Mouse (Mus musculus): ENCODE measurements at regions not wholly inside any gene's neighbourhood (a gene's known extent, or its start where the extent isn't known, plus 50 kb on each side); places are given as distances from the start of the nearest gene placed in this dataset.

DNA sequence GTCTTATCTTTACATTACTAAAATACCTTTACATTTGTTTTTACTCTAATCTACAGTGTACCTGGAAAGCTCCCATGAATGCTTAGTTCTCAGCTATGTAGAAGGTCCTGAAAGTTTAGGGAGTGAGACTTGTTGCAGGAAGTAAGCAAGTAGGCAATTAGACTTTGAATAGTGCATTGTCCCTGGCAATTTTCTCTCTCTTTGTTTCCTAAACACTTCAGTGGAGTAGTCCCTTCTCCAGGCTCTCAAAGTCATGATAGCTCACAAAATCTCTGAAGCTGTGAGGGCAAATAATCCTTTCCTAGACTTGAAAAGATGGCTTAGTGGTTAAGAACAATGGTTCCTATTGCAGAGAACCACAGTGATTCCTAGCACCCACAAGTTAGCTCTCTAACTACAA is 495.2 kb upstream of the 1700015G11Rik start:
- H3K9me3 ChIP-seq (ENCODE audit: control insufficient read depth, low read length), result no peaks in the 10 kb centered on the region
- no peaks in the 10 kb centered on the region for H3K36me3 ChIP-seq (ENCODE audit: control insufficient read depth, insufficient read depth, low read length)
- H3K4me2 ChIP-seq (ENCODE audit: low read depth, low read length, severe bottlenecking), result no peak overlapping the region
- H3K4me3 ChIP-seq (ENCODE audit: low read depth, low read length), result no peak overlapping the region
- no peak overlapping the region for H3K27ac ChIP-seq (ENCODE audit: low read depth, low read length)
- ATAC-seq (replicated peaks; ENCODE audit: low FRiP score) (no peak), DNase-seq (ENCODE audit: low spot score) (no peak)
- no peaks in the 10 kb centered on the region for H3K27me3 ChIP-seq (ENCODE audit: control insufficient read depth, insufficient read depth, low read length)
- H3K9ac ChIP-seq (ENCODE audit: low read length), result no peak overlapping the region
- H3K4me1 ChIP-seq (replicated peaks; ENCODE audit: control insufficient read depth, insufficient read depth, low read length), result no peaks in the 10 kb centered on the region

GRCm38 (mm10) chr7:52507988-52508387 is 492.5 kb upstream of the 1700015G11Rik start:
- no peaks in the 10 kb centered on the region for H3K27me3 ChIP-seq (ENCODE audit: control insufficient read depth, insufficient read depth, low read length)
- no peak overlapping the region for H3K4me2 ChIP-seq (ENCODE audit: low read depth, low read length, severe bottlenecking)
- no peak overlapping the region for H3K27ac ChIP-seq (ENCODE audit: low read depth, low read length)
- H3K36me3 ChIP-seq (ENCODE audit: control insufficient read depth, insufficient read depth, low read length), result no peaks in the 10 kb centered on the region
- 79% methylated on average over 1 of the region's 1 CpGs for WGBS
- H3K9me3 ChIP-seq (ENCODE audit: control insufficient read depth, low read length), result no peaks in the 10 kb centered on the region
- no peak for DNase-seq (ENCODE audit: low spot score)
- H3K9ac ChIP-seq (ENCODE audit: low read length), result no peak overlapping the region
- ATAC-seq (replicated peaks; ENCODE audit: low FRiP score), result no peak
- H3K4me1 ChIP-seq (replicated peaks; ENCODE audit: control insufficient read depth, insufficient read depth, low read length), result no peaks in the 10 kb centered on the region
- no peak overlapping the region for H3K4me3 ChIP-seq (ENCODE audit: low read depth, low read length)

GRCm38 (mm10) chr7:52467135-52467534 is 451.6 kb upstream of the 1700015G11Rik start:
- ATAC-seq (replicated peaks; ENCODE audit: low FRiP score) (0 out of 2 replicates have a peak, but pooled peaks have one; percentile 42), DNase-seq (ENCODE audit: low spot score) (no peak)
- Histone ChIP-seq H3K27me3 (ENCODE audit: control insufficient read depth, insufficient read depth, low read length) (no peaks in the 10 kb centered on the region), H3K27ac (ENCODE audit: low read depth, low read length) (no peak overlapping the region), H3K4me2 (ENCODE audit: low read depth, low read length, severe bottlenecking) (no peak overlapping the region), H3K9ac (ENCODE audit: low read length) (no peak overlapping the region), H3K4me3 (ENCODE audit: low read depth, low read length) (no peak overlapping the region), H3K36me3 (ENCODE audit: control insufficient read depth, insufficient read depth, low read length) (no peaks in the 10 kb centered on the region), H3K9me3 (ENCODE audit: control insufficient read depth, low read length) (no peaks in the 10 kb centered on the region), H3K4me1 (replicated peaks; ENCODE audit: control insufficient read depth, insufficient read depth, low read length) (no peaks in the 10 kb centered on the region)

DNA sequence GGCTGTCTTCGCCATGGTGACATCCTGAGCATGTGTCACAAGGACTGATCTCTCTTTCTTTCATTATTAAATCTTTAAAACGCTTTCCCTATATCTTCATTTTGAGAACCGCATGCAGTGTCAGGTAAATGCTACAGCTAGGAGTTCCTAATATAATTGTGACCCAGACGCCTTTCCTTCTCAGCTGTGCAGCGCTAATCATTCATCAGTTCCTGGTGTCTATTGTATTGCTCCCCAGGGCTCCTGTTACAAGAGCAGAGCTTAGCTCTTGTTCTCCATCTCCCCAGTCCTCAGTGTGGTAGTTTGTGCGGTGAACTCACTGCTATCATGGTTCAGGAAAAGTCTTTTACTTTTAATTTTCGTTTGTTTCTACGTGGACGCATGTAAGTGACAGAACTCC is 451.1 kb upstream of the 1700015G11Rik start:
- WGBS, result 49% methylated on average over 9 of the region's 9 CpGs
- no peak for DNase-seq (ENCODE audit: low spot score)

More for the DNA sequence above, 451.1 kb upstream of the 1700015G11Rik start:
- Histone ChIP-seq H3K36me3 (ENCODE audit: control insufficient read depth, insufficient read depth, low read length) (no peaks in the 10 kb centered on the region), H3K4me1 (replicated peaks; ENCODE audit: control insufficient read depth, insufficient read depth, low read length) (no peaks in the 10 kb centered on the region), H3K9me3 (ENCODE audit: control insufficient read depth, low read length) (no peaks in the 10 kb centered on the region), H3K9ac (ENCODE audit: low read length) (no peak overlapping the region), H3K27ac (ENCODE audit: low read depth, low read length) (no peak overlapping the region), H3K4me3 (ENCODE audit: low read depth, low read length) (no peak overlapping the region), H3K27me3 (ENCODE audit: control insufficient read depth, insufficient read depth, low read length) (no peaks in the 10 kb centered on the region), H3K4me2 (ENCODE audit: low read depth, low read length, severe bottlenecking) (no peak overlapping the region)
- ATAC-seq (replicated peaks; ENCODE audit: low FRiP score), result no peak

All from forebrain, embryonic 11.5 days (tissue).